Mouse (Mus musculus) heart, postnatal 10 days (tissue): Measurements from ENCODE around the gene Ppp4r2. TPM values are rescaled to one million over a fixed set of nuclear protein-coding genes. Genes with fewer than 3 reads are reported as not detected.
A peak's percentile ranks its signal among the peaks of the same experiment; 100 is the strongest.

Experiments used
- DNase-seq, 2 experiments: peaks; one replicate each; pipeline ENCODE4 v3.0.0; 2021
- intact Hi-C: fragments of 180-260 bp; cut with DNase I; formaldehyde crosslinking; loops from one replicate; pipeline ENCODE4 v1.15.1; 2025
- total RNA-seq, 2 experiments: library from RNA; stranded (reverse); gene quantifications; 2 replicates each; pipeline ENCODE4 v1.2.3; 2021

Gene Ppp4r2
- total RNA-seq, 2 experiments from 2014 or later, result 56.5 to 62.8 TPM

DNA sequence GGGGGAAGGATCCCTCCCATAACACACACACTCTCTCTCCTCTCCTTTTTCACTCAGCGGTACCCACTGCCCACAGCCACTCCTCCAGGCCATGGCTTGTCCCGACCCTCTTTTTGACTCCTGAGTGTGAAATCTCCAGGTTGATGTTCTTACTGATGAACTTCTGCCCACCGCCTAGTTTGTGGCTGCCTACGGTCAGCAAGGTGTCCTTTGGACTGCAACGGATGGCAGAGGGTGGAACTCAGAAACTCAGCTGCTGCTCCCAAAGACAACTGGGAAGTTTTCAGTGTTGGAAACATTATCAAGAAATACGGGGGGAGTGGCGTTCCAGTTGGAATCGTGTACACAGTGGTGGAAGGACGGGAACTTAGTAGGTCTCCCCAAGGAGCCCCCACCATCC is 48.2 kb downstream of the Ppp4r2 start:
- DNase-seq, result no peak
- intact Hi-C loops, result loop anchor here (1.0 to 10.0 kb wide), 5 partner anchors 316 to 735 kb away; partner anchors contain the start of gene Pdzrn3

DNA sequence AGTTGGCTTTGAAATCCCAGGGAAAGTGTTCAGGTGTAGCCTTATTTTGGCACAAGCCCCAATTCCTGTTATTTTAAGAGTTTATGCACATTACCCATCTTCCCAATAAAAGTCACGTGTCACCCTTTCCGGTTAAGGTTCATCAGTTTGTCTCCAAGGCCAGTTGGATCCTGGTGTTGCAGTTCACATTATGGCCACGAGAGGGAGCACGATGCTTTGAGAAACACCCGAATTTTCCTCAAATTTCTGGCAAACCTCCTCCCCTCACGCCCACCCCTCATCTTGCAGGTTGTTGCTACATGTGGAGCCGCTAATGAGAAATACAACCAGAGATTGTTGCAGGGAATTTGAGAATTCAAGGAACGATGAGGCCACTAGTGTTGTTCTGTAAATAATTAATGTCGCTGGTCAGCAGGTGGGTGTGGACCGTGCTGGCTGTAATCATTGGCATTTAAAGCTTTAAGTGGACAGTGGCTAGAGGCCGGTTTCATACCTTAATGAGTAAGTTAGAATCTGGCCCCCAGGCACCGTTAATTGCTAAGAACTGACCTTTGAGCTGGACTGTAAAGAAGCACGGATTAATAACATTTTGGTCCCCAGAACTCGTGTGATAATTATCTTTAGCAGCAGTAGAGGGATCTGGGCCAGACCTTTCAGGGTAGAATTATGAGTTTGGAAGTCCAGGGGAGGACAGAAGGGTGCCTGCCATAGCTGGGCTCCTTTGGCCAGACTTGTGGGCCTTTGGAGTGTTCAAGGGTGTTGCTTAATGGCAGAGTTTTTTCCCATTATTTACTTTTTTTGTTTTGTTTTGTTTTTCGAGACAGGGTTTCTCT is 49.2 kb downstream of the Ppp4r2 start:
- peak; percentile 60 to 78 for DNase-seq

DNA sequence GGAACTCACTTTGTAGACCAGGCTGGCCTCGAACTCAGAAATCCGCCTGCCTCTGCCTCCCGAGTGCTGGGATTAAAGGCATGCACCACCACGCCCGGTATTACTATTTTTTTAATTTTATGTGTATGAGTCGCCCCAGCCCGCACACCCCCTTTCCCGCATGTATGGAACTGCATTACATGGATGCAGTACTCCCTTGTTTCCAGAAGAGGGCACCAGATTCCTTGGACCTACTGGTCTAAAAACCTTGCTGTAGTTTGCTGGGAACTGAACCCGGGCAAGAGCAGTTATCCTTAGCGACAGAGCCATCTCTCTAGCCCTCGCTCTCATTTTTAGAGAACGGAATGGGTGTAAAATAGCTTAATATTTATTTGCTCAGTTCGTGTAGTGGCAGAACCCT is 49.8 kb downstream of the Ppp4r2 start:
- intact Hi-C loops, result loop anchor here (2.0 to 10.0 kb wide), 3 partner anchors 494 to 734 kb away; partner anchors contain the start of gene Pdzrn3
- peak; percentile 18 to 28 for DNase-seq

More for the DNA sequence above, 49.2 kb downstream of the Ppp4r2 start:
- intact Hi-C loops, result loop anchor here (1.0 to 10.0 kb wide), 5 partner anchors 315 to 734 kb away; partner anchors contain the start of gene Pdzrn3

DNA sequence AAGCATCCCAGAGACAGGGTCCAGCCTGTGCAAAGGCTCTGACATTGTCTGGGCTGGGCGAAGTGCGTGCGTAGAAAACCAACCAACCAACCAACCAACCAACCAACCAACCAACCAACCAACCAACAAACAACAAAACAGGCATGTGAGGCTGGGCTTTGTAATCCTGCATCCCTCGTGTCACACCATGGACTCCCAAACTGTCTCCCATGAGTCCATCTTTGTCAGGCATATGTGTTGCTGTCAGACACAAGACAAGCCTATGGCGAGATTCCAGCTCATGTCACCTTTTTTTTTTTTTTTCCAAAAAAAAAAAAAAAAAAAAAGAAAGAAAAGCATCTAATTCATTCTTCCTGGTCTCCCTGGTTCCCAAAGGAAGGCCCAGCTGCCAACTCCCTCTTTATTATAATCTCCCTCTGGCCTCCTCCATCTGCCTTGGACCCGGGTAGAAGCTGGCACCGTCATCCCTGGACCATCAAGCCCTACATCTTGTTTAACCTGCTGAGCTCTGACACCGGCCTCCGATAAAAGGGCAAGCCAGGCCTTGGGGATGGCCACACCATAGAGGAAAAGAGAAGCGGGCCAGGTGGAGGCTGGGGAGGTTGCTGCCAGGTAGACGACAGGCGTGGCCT is 51.3 kb downstream of the Ppp4r2 start:
- no peak for DNase-seq
- intact Hi-C loops, result loop anchor here (5.0 to 10.0 kb wide), 2 partner anchors 493 to 650 kb away; partner anchors contain the start of gene Pdzrn3

- intact Hi-C loops, result loop anchor here (10.0 kb wide), 1 partner anchor 649 kb away; no protein-coding TSS in a partner anchor
These were observed 52.0 kb downstream of the Ppp4r2 start for GRCm38 (mm10) chr6:100885376-100885775.

DNA sequence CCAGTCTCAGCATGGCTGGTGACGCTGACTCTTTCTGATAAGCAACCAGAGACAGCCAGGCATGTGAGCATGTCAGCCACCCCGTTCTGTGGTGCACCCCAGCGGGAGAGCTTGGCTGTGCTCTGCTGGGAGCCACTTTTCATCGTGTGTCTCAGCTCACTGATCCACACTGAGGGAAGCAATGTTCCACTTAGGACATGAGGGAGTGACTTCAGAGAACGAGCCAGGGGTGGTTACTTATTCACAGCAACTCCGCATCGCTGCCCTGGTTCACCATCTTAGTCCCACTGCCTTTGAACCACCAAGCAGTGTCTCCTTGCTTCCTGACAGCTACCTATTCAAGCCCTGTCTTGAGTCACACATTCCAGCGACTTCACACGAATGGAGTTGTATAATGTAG is 53.6 kb downstream of the Ppp4r2 start:
- no peak for DNase-seq
- intact Hi-C loops, result loop anchor here (10.0 kb wide), 1 partner anchor 648 kb away; no protein-coding TSS in a partner anchor

More at GRCm38 (mm10) chr6:100885376-100885775, 52.0 kb downstream of the Ppp4r2 start:
- DNase-seq, result no peak

DNA sequence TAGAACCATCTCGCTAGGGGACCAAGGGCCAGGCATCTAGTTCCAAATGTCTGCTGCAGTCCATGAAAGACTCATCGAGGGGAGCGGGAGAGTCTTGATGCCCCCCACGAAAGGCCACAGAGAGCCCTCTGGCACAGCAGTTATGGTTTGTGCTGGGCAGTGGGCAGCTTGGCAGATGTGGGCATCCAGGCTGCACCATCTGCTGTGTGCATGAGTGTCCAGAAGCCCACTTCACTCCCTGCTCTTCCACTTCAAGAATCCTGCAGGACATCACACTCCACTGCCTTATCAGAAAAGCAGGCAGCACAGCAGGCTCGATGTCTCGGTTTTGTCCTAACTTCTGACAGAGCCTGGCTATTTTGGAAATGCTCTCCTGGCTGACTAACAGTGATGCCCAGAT is 55.9 kb downstream of the Ppp4r2 start:
- intact Hi-C loops, result loop anchor here (10.0 kb wide), 1 partner anchor 645 kb away; no protein-coding TSS in a partner anchor
- no peak for DNase-seq

GRCm38 (mm10) chr6:100892489-100892888 is 59.1 kb downstream of the Ppp4r2 start:
- intact Hi-C loops, result no loop called here
- DNase-seq, result peak in 1 of 2 experiments; percentile 31

- intact Hi-C loops, result no loop called here
- DNase-seq, result no peak
These were observed 59.7 kb downstream of the Ppp4r2 start for GRCm38 (mm10) chr6:100893073-100893472.

DNA sequence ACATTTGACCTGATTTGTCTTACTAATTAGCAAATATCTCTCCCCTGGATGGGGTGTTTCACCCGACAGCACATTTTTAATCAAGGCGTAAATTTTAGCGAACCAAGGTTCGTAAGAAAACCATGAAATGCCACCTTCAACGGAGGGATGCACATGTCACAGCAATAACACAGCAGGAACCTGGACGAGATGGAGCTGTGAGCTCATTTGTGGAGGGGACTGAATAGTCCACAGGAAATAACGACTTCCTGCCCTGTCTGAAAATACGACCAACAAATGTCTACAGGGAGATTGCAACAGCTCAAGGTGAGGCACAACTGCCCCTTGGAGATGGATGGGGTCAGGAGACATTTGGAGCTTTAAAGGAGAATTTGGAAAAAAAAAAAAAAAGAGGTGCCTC is 61.8 kb downstream of the Ppp4r2 start:
- intact Hi-C loops, result no loop called here
- DNase-seq, result no peak

DNA sequence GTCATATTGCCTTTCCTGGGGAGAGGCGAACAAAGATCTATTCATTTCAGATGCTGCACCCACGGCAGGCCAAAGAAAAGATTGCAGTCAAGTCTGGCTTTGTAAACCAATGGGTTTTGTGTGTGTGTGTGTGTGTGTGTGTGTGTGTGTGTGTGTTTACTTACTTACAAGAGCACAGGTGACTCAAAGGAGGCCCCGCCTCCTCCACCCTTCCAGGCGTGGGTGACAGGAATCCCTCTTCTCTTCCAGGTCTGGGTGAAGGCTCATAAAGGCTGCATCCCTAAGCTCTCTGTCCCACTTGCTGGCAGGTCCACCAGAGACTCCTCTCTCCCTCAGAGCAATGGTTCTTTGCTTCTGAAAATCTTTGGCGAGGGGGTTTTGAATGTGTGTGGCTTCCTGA is 63.5 kb downstream of the Ppp4r2 start:
- DNase-seq, result no peak
- intact Hi-C loops, result no loop called here

DNA sequence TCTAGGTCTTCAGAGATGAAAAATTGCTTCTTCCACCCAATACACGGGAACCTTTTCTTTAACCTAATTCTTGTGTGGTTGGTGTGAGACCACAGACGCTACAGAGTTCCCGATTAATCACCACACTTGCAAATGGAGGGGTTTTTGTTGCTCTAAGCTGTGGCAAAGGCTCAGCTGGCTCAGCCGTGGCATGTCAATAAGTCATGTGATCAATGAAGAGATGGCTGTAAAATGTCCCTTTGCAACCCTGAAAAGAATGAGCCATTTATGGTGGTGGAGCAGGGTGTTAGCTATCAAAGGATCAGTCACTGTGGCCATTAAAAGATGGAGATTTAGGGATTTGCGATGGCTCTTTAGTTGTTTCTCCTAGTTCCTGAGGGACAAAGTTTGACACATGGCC is 71.0 kb downstream of the Ppp4r2 start:
- intact Hi-C loops, result no loop called here
- no peak for DNase-seq

- intact Hi-C loops, result no loop called here
- DNase-seq, result no peak
These were observed 76.8 kb downstream of the Ppp4r2 start for GRCm38 (mm10) chr6:100910136-100910675.

Other genes starting within 250 kb of the Ppp4r2 start
- 1 to 10 TPM; 4.6 to 5.3 TPM for gene Shq1, start 162.5 kb upstream of the Ppp4r2 start, total RNA-seq
- 10 to 100 TPM in 1 of 2 experiments, 1 to 10 TPM in 1; 9.8 to 10.8 TPM for gene Gxylt2, start 128.9 kb upstream of the Ppp4r2 start, total RNA-seq